Mouse (Mus musculus): ENCODE data around the gene Aspscr1.
"Not testable (repeated sequence)": the region's sequence is repeated elsewhere in the genome, so short reads cannot be mapped to it uniquely, and the experiment has no call there.

Aspscr1 gene

DNA sequence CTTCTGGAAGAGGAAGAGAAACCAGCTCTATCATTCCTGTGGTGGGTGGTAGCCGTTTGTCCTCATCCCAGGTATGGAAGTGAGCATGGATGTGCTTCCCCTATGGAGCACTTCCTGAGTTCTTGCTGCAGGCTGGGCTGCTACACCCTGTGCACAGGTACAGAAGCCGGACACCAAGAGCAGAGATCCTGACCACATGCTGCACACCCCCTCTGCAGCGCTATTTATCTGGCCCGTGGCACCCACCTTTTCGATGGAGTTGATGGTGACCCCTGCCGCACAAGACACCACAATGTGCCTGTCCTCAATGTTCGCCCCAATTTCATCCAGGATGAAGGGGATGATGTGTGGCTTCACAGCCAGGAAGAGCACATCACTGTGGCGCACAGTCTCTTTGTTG is 30.9 kb upstream of the Aspscr1 start:
- no peak for DNase-seq (ENCODE audit: low read depth, low spot score)

DNA sequence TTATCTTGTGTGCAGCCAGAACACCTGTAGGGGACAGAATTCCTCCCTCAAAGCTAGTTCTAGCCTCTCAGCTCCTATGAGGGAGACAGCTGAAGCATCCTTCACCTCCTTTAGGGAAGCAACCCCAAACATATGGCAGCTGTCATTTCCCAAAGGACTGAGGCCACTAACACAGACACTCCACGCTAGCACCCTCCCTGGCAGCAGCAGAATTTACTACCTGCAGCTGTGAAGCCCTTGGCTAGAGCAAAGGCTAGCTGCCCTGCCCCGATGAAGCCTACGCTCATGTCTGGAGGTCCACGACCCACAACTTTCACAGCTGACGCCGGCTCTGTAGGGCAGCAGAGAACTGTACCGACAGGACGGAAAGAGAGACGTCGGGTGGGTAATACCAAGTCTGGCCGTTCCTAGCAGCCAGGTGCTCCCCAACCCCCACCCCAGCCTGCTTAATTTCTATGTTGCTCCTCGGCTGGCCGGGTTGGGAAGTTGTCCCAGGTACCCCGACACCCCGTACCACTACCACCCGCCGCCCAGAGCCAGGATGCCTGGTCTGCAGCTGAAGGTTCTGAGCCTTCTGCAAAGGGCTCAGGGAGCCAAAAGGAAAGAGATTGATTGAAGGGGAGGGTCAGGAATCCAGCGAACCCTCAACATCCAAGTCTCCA is 29.7 kb upstream of the Aspscr1 start:
- DNase-seq (ENCODE audit: low read depth, low spot score): no peak

DNA sequence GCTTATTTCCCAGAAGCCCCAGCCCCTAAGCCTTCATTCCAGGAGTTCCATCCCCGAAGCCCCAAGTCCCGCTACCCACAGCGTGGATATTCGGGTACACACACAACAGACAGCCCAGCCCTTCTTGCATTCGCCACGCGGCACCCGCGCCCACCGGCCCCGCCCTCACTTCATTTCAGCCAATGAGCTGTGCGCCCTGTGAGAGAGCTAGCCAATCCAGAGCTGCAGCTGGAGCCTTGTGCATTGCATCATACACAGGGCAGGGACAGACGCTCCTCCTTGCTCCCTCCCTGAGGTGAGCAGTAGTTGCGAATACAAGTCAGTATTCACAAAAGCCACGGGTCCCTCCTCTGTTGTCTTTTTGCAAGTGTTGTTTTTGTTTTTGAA is 29.2 kb upstream of the Aspscr1 start, which contains the start of gene Pycr1:
TSS of gene Pycr1 (minus strand) at position 169 of the 387 bp plus-strand sequence.
- peak; percentile 93 for DNase-seq (ENCODE audit: low read depth, low spot score)

DNA sequence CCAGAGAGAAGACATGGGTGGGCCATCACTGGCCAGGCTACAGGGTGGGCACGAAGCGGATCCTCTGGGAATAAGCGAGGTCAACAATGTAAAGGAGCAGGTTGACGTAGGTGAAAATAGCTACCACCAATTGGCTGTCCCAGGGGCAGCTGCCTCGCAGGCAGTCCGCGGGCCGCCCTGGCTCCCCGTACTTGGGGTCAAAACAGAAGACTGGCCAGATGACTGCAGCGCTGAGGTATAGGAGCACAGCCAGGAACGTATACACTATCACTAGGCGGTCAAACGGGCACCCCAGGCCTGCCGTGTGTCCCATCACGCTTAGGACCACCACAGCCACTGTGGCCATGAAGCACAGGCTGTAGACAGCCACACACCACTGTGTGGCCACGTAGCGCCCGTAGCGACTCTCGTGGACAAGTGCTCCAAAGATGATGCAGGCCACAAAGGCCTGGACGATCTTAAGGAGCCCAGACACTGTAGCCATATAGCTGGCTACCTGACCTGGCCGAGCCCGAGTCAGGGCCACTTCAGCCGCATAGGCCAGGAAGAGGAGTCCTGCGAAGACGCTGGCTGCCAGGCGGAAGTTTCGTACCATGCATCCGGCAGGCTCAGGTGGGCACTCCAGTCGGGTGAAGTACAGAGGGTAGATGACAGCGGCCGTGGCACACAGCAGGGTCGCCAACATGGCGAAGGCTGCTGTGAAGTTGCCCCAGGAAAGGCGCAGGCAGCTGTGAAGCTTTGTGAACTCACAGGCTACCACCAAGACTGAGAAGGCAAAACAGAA is 25.5 kb upstream of the Aspscr1 start:
- no peak for DNase-seq (ENCODE audit: low read depth, low spot score)

- DNase-seq (ENCODE audit: low read depth, low spot score): no peak
Measured at GRCm38 (mm10) chr11:120648001-120648476, 24.7 kb upstream of the Aspscr1 start, which contains the start of gene Myadml2. TSS of gene Myadml2 (minus strand) at chr11:120648158.

DNA sequence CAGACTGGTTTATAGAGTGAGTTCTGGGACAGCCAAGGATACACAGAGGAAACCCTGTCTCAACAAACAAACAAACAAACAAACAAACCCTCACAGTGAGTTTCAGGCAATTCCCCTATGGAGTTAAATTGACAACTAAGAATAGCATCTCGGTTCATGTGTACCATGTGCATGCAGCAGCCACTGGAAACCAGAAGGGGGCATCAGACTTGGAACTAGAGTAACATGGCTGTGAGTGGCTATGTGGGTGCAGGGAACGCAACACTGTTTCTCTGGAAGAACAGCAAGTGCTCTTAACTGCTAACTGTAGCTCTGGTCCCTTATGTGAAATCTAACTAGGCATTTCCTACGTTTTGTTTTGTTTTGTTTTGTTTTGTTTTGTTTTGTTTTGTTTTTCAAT is 20.9 kb upstream of the Aspscr1 start:
- DNase-seq (ENCODE audit: low read depth, low spot score): no peak

- no peak for DNase-seq (ENCODE audit: low read depth, low spot score)
Measured at GRCm38 (mm10) chr11:120654741-120655140, 18.0 kb upstream of the Aspscr1 start.

- DNase-seq (ENCODE audit: low read depth, low spot score): no peak
Measured at GRCm38 (mm10) chr11:120657301-120657700, 15.5 kb upstream of the Aspscr1 start.

DNA sequence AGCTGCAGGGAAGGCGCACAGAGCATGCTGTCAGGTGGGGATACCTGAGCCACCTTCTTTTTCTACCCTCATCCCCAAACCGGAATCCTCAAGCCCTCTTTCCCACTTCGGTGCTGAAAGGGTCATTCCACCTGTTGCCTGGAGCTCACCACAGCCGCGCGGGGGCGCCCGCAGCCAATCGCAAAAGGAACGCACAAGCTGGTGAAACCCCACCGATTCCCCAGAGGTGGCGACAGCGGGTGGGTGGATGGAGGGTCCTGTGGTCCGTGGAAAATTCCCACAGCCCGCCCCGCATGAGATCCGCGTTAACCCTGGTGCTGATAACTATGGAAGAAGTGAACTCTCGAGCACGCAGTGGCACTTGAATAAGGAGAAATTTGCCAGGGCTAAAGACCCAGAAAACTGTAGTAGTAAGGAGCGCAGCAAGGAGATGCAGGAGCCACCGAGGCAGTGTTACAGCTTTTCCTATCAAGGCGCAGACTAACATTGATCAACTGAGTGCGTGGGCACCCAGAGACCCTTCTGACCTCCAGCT is 13.8 kb upstream of the Aspscr1 start:
- DNase-seq (ENCODE audit: low read depth, low spot score): peak; percentile 75

- DNase-seq (ENCODE audit: low read depth, low spot score): no peak
Measured at GRCm38 (mm10) chr11:120659509-120660300, 13.1 kb upstream of the Aspscr1 start.

DNA sequence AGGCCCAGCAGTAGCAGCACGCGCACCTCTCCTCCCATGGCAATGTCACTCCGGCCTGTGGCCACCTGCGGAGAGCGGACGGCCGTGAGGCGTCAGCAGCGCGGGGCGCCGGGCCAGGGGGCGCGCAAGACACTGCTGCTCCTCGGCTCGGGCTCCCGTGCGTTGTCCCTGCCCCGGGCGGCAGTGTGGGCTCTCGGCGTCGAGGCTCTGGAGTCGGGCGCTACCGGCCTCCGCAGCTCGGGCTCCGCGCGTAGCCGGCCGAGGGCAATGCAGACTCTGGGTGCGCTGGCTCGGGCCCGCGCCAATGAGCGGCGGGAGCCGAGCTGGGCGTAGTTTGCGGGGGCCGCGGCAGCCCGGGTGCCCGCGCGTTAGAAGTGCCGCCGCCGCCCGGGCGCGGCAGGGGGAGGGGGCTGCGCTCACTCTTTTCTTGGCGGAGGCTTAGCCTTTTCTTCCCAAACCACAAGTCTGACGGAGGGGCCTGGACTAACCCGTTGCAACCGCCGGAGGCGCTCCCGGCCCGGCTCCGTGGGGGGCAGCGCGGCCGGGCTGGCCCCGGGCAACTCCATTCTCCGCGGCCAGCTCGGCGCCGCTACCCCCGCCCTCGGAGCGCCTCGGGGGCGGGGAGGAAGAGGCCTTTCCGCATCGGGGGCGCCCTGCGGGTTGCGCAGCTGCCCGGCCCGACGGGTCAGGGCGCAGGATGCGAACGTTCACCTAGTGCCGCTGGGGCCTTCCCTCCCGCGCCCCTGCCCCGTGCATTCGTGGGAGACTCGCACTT is 12.3 kb upstream of the Aspscr1 start:
- peak; percentile 30 for DNase-seq (ENCODE audit: low read depth, low spot score)

GRCm38 (mm10) chr11:120661076-120661460 is 11.7 kb upstream of the Aspscr1 start, which contains the start of gene Notum:
TSS of gene Notum (minus strand) at chr11:120661175.
- no peak for DNase-seq (ENCODE audit: low read depth, low spot score)

DNA sequence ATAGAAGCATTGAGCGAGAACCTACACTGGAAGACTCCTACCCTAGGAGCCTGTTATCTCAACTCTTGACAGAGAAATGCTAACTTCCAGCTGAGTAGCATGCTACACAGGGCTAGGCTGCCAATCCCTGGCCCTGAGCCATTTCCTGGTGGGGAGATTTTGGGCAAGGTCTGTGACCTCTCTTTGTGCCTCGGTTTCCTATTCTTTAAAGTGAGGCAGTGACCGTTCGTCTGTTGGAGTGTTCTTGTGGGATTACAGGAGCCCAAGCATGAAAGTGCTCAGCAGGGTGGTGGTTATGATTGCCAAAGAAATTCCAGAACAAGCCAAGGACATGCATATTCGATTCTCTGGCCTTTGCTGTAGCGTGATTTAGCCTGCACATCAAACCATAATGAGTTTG is 10.0 kb upstream of the Aspscr1 start:
- DNase-seq (ENCODE audit: low read depth, low spot score): no peak

DNA sequence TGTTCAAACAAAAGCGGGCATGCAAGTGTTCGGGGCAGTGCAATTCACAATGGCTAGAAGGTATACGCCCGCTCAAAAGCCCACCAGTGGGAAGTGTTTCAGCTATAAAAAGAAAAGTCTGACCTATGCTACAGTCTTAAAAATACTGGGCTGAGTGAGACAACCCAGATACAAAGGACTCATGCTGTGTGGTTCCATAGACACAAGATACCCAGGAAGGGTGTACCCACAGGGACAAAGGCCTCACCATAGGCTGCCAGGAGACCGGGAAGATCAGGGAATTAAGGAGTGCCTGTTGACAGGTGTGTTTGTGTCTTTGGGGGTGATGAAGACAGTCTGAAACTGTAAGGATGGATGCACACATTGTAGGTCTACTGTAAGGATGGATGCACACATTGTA is 9.1 kb upstream of the Aspscr1 start:
- DNase-seq (ENCODE audit: low read depth, low spot score): no peak

DNA sequence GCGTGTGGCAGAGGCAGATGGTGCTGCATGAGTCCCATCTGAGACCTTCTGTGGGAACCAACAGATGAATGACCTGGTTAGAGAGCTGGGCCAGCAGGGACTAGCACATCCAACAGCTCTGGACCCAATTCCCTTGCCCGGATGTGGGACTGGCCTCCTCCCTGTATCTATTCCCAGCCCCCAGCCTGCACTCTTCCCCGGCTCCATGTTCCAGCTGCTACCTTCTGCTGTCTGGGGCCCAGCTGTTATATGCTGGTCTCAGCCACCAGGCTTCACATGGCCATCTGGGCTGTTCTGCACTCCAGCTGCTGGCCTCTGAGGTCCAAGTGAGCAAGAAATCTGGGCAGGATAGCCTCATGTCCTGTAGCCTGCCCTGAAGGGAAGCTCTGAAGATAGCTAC is 7.4 kb upstream of the Aspscr1 start:
- no peak for DNase-seq (ENCODE audit: low read depth, low spot score)

GRCm38 (mm10) chr11:120666617-120667016 is 6.2 kb upstream of the Aspscr1 start:
- DNase-seq (ENCODE audit: low read depth, low spot score): no peak

GRCm38 (mm10) chr11:120673594-120674122 is 885 bp downstream of the Aspscr1 start:
- no peak for DNase-seq (ENCODE audit: low read depth, low spot score)

DNA sequence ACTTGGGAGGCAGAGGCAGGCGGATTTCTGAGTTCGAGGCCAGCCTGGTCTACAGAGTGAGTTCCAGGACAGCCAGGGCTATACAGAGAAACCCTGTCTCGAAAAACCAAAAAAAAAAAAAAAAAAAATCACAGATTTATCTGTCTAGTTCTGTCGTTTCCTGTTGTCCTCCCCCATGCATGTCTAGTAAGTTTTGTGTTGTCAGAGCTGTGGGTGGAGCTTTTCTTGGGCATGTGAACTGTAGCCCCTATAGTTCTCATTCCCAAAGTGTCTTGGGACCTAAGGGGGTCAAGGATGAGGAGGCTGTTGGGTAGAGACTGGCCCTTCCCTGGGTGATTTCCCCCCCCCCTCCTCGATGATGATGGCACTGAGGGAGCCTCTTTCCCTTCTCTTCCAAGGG is 3.1 kb downstream of the Aspscr1 start:
- not testable (repeated sequence) for DNase-seq (ENCODE audit: low read depth, low spot score)

GRCm38 (mm10) chr11:120676951-120677350 is 4.2 kb downstream of the Aspscr1 start:
- DNase-seq (ENCODE audit: low read depth, low spot score): no peak

- DNase-seq (ENCODE audit: low read depth, low spot score): peak; percentile 36
Measured at GRCm38 (mm10) chr11:120679909-120680308, 7.1 kb downstream of the Aspscr1 start.

DNA sequence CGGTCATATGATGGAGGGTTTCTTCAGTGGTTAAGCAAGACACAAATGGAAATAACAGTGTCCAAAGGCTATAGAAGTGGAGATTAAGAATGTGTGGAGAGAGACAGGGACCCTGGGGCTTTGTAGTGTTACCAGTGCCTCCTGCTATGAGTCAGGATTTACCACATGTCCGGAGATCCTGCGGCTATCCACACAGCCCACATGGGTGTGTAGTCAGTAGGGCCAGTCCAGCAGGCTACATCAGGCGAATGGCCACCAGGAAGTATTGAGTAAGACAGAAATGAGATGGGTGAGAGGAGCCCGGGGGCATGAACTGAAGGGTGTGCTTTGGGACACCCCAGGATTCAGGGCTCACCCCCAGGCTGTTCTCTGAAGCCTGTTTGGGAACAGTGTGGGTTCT is 9.9 kb downstream of the Aspscr1 start:
- DNase-seq (ENCODE audit: low read depth, low spot score): no peak
